Mouse (Mus musculus): ENCODE measurements around the gene Cyp4f14.
"Not testable (repeated sequence)": the region's sequence is repeated elsewhere in the genome, so short reads cannot be mapped to it uniquely, and the experiment has no call there.

Cyp4f14 gene

GRCm38 (mm10) chr17:32891239-32892180 lies 25.6 kb downstream of the Cyp4f14 start, which contains the start of gene Zfp870:
TSS of gene Zfp870 (minus strand) at chr17:32891642.
- DNase-seq (ENCODE audit: low spot score) = peak; percentile 85

- no peak for DNase-seq (ENCODE audit: low spot score)
Measured at GRCm38 (mm10) chr17:32890852-32891238, 26.3 kb downstream of the Cyp4f14 start.

GRCm38 (mm10) chr17:32889611-32890010 lies 27.5 kb downstream of the Cyp4f14 start:
- no peak for DNase-seq (ENCODE audit: low spot score)

GRCm38 (mm10) chr17:32880320-32881218 lies 36.6 kb downstream of the Cyp4f14 start:
- DNase-seq (ENCODE audit: low spot score) = no peak

- no peak for DNase-seq (ENCODE audit: low spot score)
Measured at GRCm38 (mm10) chr17:32878773-32879172, 38.4 kb downstream of the Cyp4f14 start.

- DNase-seq (ENCODE audit: low spot score) = no peak
Measured at GRCm38 (mm10) chr17:32877471-32878171, 39.5 kb downstream of the Cyp4f14 start.

GRCm38 (mm10) chr17:32872696-32873095 lies 44.4 kb downstream of the Cyp4f14 start:
- no peak for DNase-seq (ENCODE audit: low spot score)

- DNase-seq (ENCODE audit: low spot score) = no peak
Measured at GRCm38 (mm10) chr17:32872091-32872490, 45.1 kb downstream of the Cyp4f14 start.

GRCm38 (mm10) chr17:32871483-32871882 lies 45.7 kb downstream of the Cyp4f14 start:
- no peak for DNase-seq (ENCODE audit: low spot score)

- DNase-seq (ENCODE audit: low spot score) = not testable (repeated sequence)
Measured at GRCm38 (mm10) chr17:32867266-32867665, 49.9 kb downstream of the Cyp4f14 start.

GRCm38 (mm10) chr17:32856713-32857112 lies 60.4 kb downstream of the Cyp4f14 start:
- not testable (repeated sequence) for DNase-seq (ENCODE audit: low spot score)

Measured in urinary bladder, postnatal 14 days (tissue).